Mouse (Mus musculus) adrenal gland, adult (tissue): ENCODE measurements around the gene Olfr709-ps1.
"Not testable (repeated sequence)": the region's sequence is repeated elsewhere in the genome, so short reads cannot be mapped to it uniquely, and the experiment has no call there.

Experiments used
- DNase-seq, 2 experiments: peaks; one replicate each; pipeline ENCODE4 v3.0.0; 2022 to 2023; ENCODE audit warnings: low spot score in 1 of 2; ENCODE audit not compliant: inconsistent age in 2 of 2

Olfr709-ps1 gene

GRCm38 (mm10) chr7:106932119-106932518 lies at the start of gene Olfr709-ps1:
Olfr709-ps1 (minus strand) TSS chr7:106932219.
- DNase-seq = no peak

DNA sequence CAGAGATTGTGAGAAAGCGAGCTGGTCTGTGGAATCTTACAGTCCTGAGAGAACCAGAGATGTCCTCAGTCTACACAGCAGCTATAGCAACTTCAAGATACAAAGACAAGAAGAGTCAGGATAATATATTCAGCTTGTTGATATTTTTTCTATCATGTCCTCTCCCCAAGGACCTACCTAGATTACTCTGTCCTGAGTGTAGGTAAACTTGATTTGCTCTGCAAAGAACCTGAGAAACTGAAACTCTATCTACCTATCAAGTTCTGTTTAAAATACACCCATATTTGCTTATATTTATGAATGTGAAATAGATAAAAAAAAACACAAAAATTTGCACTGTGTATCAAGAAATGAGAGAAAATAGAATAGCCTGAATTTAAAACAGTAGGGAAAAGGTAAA lies 43.3 kb upstream of the Olfr709-ps1 start, which contains the start of gene Olfr711:
Gene Olfr711, minus strand, starts transcription at position 101 of the 400 bp plus-strand sequence.
- DNase-seq = no peak

DNA sequence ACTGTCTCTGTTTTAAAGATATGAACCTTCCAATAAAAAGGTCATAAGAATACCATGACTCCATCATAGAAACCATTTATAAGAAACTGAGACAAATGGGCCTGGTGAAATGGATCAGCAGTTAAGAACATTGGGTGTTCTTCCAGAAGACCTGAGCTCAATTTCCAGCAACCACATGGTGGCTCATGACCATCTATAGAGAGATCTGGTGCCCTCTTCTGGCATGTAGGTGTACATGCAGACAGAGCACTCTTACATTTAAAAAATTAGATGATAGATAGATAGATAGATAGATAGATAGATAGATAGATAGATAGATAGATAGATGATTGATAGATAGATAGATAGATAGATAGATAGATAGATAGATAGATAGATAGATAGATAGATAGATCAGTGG lies 35.5 kb upstream of the Olfr709-ps1 start:
- peak in 1 of 2 experiments; percentile 31 for DNase-seq

- DNase-seq = no peak
Measured at GRCm38 (mm10) chr7:106963837-106964236, 31.8 kb upstream of the Olfr709-ps1 start, which contains the start of gene Olfr6. Olfr6 (minus strand) TSS chr7:106963937.

GRCm38 (mm10) chr7:106948212-106948611 lies 16.2 kb upstream of the Olfr709-ps1 start, which contains the start of gene Olfr710:
Olfr710 (minus strand) TSS chr7:106948312.
- no peak for DNase-seq

- not testable (repeated sequence) for DNase-seq
Measured at GRCm38 (mm10) chr7:106920961-106921360, 11.1 kb downstream of the Olfr709-ps1 start.

DNA sequence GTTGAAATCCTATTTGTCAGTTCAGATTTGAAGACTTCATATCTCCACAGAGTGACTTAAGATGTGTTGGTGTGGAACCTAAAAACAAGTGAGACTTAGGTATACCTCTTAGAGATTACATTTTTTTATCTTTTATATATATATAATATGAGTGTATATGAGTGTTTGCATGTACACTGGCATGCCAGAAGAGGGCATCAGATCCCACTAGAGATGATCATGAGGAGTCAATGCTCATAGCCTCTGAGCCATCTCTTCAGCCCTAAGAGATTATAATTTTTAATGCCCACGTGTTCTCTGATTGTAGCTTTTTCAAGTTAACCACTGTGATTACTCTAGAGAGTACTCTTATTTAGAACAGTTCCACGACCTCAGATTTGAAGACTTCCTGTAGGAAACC lies 24.3 kb downstream of the Olfr709-ps1 start, which contains the start of gene Olfr1532-ps1:
Gene Olfr1532-ps1, plus strand, starts transcription at position 326 of the 400 bp plus-strand sequence.
- DNase-seq = no peak

- not testable (repeated sequence) for DNase-seq
Measured at GRCm38 (mm10) chr7:106901141-106901540, 30.9 kb downstream of the Olfr709-ps1 start, which contains the start of gene Olfr707. Olfr707 (minus strand) TSS chr7:106901241.

DNA sequence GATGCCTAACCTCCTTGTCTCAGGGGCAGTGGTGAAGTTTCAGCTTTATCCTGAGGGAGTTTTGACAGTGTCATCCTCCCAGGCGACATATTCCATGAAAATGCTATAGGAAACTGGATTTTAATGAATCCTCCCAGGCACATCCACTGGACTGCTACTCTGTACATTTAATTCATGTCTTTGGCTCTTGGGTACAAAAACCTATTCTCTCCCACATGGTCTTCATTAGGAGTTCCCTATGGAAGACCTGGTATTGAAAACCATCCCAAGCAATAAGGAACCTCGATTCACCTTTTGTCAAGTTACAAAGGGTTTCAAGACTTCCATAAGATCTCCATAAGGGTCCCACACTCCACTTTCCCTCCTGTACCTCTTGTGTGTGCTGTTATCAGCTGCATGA lies 44.0 kb downstream of the Olfr709-ps1 start, which contains the start of gene Olfr706:
Gene Olfr706, minus strand, starts transcription at position 101 of the 400 bp plus-strand sequence.
- no peak for DNase-seq

- DNase-seq = no peak
Measured at GRCm38 (mm10) chr7:106876791-106877190, 55.2 kb downstream of the Olfr709-ps1 start, which contains the start of gene Olfr705. Olfr705 (minus strand) TSS chr7:106876891.
